Mouse (Mus musculus): Measurements from ENCODE around the gene Zeb2. TPM values are rescaled to one million over a fixed set of nuclear protein-coding genes. Genes with fewer than 3 reads are reported as not detected.

The Zeb2 gene
- polyA plus RNA-seq, 1 experiment: 20.1 TPM

DNA sequence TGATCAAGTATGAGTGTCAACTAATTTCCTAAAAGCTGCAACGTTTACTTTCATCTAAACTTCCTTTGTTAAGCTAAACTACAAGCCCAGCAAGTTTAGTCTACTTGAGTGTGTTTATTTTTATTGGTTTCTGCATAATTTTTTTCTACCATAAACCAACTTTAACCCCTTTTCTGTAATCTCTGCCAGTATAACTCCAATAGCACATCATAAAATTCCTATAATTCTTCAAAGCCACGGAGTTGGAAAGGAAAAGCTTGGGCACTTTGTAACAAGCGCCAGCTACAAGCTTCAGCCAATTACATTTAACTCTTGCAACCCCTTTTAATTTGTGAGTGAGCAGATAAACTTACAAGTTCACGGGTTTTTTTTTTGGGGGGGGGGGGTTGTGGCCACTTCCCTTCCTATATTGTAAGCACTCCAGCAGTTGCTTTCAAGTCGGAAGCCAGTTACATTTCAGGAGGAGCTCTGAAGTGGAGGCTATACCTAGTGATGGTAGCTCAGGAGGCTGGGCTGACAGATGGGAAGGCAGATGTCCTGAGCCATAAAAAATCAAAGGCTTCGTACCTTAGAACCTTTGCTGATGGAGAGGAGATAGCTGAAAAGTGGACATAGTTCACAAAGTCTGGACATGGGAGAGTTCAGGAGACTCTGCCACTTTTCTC lies 46.5 kb downstream of the Zeb2 start:
- Histone ChIP-seq H3K4me3 (replicated peaks) (no peak overlapping the region), H3K9me3 (no peaks in the 10 kb centered on the region), H3K36me3 (replicated peaks; ENCODE audit: low read length) (peaks cover 96% of the 10 kb centered on the region), H3K27me3 (replicated peaks) (no peaks in the 10 kb centered on the region), H3K4me1 (peaks cover 91% of the 10 kb centered on the region)
- TF ChIP-seq GATA1 (IDR thresholded peaks at IDR 0.05; ENCODE audit: borderline replicate concordance, low read length): no peak
- TF ChIP-seq FLI1 (IDR thresholded peaks at IDR 0.05; ENCODE audit: low read length): no peak

- peaks cover 95% of the 10 kb centered on the region for H3K36me3 ChIP-seq (replicated peaks; ENCODE audit: low read length)
- H3K4me3 ChIP-seq (replicated peaks): no peak overlapping the region
- H3K4me1 ChIP-seq: peaks cover 91% of the 10 kb centered on the region
- no peaks in the 10 kb centered on the region for H3K27me3 ChIP-seq (replicated peaks)
- TF ChIP-seq GATA1 (IDR thresholded peaks at IDR 0.05; ENCODE audit: borderline replicate concordance, low read length) (no peak), FLI1 (IDR thresholded peaks at IDR 0.05; ENCODE audit: low read length) (no peak)
- no peaks in the 10 kb centered on the region for H3K9me3 ChIP-seq
These were observed 48.2 kb downstream of the Zeb2 start for GRCm38 (mm10) chr2:45068792-45069550.

- Histone ChIP-seq H3K9me3 (no peaks in the 10 kb centered on the region), H3K27me3 (replicated peaks) (no peaks in the 10 kb centered on the region), H3K36me3 (replicated peaks; ENCODE audit: low read length) (peaks cover 97% of the 10 kb centered on the region), H3K4me1 (peaks cover 93% of the 10 kb centered on the region), H3K4me3 (replicated peaks) (peak overlapping the region; percentile 59)
- TF ChIP-seq FLI1 (IDR thresholded peaks at IDR 0.05; ENCODE audit: low read length) (no peak), GATA1 (IDR thresholded peaks at IDR 0.05; ENCODE audit: borderline replicate concordance, low read length) (no peak)
These were observed 50.1 kb downstream of the Zeb2 start for GRCm38 (mm10) chr2:45067116-45067515.

- no peak overlapping the region for H3K4me3 ChIP-seq (replicated peaks)
- no peaks in the 10 kb centered on the region for H3K9me3 ChIP-seq
- H3K27me3 ChIP-seq (replicated peaks): no peaks in the 10 kb centered on the region
- TF ChIP-seq FLI1 (IDR thresholded peaks at IDR 0.05; ENCODE audit: low read length) (no peak), GATA1 (IDR thresholded peaks at IDR 0.05; ENCODE audit: borderline replicate concordance, low read length) (no peak)
- peaks cover 98% of the 10 kb centered on the region for H3K4me1 ChIP-seq
- H3K36me3 ChIP-seq (replicated peaks; ENCODE audit: low read length): peaks cover 97% of the 10 kb centered on the region
These were observed 53.8 kb downstream of the Zeb2 start for GRCm38 (mm10) chr2:45063300-45063890.

GRCm38 (mm10) chr2:45062136-45062535 lies 55.1 kb downstream of the Zeb2 start:
- Histone ChIP-seq H3K36me3 (replicated peaks; ENCODE audit: low read length) (peaks cover 96% of the 10 kb centered on the region), H3K4me3 (replicated peaks) (no peak overlapping the region), H3K4me1 (peaks cover 98% of the 10 kb centered on the region), H3K9me3 (no peaks in the 10 kb centered on the region), H3K27me3 (replicated peaks) (no peaks in the 10 kb centered on the region)
- TF ChIP-seq FLI1 (IDR thresholded peaks at IDR 0.05; ENCODE audit: low read length) (no peak), GATA1 (IDR thresholded peaks at IDR 0.05; ENCODE audit: borderline replicate concordance, low read length) (no peak)

DNA sequence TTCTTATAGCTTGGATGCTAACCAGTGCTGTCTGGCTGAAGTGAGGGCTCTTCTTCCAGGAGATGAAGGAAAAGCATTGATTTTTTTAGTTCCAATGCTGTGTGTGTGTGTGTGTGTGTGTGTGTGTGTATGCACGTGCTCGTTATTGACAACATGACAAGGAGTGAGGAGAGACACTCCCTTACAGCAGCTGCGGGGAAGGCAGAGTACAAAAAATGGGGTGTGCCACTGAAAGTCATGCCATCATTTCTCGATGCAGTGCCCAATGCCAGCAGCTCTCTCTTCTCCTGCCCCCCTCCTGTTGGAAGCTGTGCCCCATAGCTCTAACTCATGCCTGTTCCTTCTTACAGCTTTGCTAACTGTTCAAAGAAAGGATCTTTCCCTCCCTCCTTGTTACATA lies 56.4 kb downstream of the Zeb2 start:
- no peaks in the 10 kb centered on the region for H3K9me3 ChIP-seq
- peaks cover 96% of the 10 kb centered on the region for H3K36me3 ChIP-seq (replicated peaks; ENCODE audit: low read length)
- peak overlapping the region; percentile 64 for H3K4me3 ChIP-seq (replicated peaks)
- TF ChIP-seq FLI1 (IDR thresholded peaks at IDR 0.05; ENCODE audit: low read length): no peak
- TF ChIP-seq GATA1 (IDR thresholded peaks at IDR 0.05; ENCODE audit: borderline replicate concordance, low read length): no peak
- H3K4me1 ChIP-seq: peaks cover 98% of the 10 kb centered on the region
- H3K27me3 ChIP-seq (replicated peaks): no peaks in the 10 kb centered on the region

DNA sequence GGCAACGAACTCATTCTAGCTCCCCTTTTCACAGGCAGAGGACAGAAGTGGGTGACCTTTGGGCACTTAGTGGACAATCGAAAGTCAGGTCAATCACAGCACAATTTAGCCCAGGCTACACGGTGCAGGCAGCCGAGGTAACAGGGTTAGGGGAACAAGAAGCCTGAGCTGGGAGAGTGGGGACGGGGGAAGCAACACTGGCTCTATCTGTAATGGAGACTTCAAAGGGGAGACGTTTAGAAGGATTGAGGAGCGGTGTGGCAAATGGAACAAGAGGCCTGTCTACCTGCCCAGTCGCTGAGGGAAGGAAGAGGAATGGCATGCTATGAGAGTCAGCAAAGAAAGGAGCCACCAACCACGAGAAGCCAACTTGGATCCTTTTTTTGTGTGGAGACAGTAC lies 57.0 kb downstream of the Zeb2 start:
- Histone ChIP-seq H3K4me3 (replicated peaks) (no peak overlapping the region), H3K36me3 (replicated peaks; ENCODE audit: low read length) (peaks cover 96% of the 10 kb centered on the region), H3K4me1 (peaks cover 98% of the 10 kb centered on the region), H3K27me3 (replicated peaks) (no peaks in the 10 kb centered on the region), H3K9me3 (no peaks in the 10 kb centered on the region)
- TF ChIP-seq GATA1 (IDR thresholded peaks at IDR 0.05; ENCODE audit: borderline replicate concordance, low read length) (no peak), FLI1 (IDR thresholded peaks at IDR 0.05; ENCODE audit: low read length) (no peak)

DNA sequence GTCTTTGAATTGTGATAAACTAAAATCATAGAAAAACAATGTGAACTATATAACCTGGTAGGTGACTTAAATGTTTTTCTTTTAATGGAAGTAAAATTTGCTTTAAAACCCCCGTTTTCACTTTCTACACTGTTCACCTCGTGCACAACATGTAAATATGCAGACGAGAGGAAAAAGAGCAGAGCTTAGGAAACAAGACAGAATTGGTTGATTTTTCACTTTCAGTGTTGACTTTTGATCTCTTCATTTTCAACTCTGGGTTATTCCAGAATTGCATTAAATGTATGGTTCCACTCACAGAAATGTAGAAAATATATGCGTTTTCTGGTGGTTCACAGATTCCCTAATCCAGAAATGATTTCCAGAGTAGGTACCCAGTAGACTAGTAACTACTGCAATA lies 57.6 kb downstream of the Zeb2 start:
- TF ChIP-seq FLI1 (IDR thresholded peaks at IDR 0.05; ENCODE audit: low read length) (no peak), GATA1 (IDR thresholded peaks at IDR 0.05; ENCODE audit: borderline replicate concordance, low read length) (no peak)
- Histone ChIP-seq H3K4me3 (replicated peaks) (no peak overlapping the region), H3K27me3 (replicated peaks) (no peaks in the 10 kb centered on the region), H3K4me1 (peaks cover 98% of the 10 kb centered on the region), H3K36me3 (replicated peaks; ENCODE audit: low read length) (peaks cover 94% of the 10 kb centered on the region), H3K9me3 (no peaks in the 10 kb centered on the region)

DNA sequence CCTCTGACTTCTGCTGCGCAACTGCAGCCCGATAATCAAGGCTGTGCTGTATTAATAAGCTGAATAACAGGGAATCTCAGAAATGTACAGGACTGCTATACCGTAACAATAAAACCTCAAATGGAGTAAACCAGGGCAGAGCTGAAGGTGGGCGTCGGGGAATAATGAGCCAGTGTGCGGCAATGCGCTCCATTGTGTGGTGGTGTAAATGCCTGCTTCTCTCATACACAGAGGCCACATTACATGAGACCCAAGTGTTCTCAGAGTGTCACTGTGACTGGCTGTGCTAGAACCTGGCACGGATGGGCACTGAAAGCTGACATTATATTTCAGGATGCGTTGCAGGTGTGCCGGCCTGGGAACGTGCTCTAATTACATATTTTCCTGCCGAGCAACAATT lies 58.2 kb downstream of the Zeb2 start:
- Histone ChIP-seq H3K9me3 (no peaks in the 10 kb centered on the region), H3K27me3 (replicated peaks) (no peaks in the 10 kb centered on the region), H3K4me3 (replicated peaks) (peak overlapping the region; percentile 74), H3K36me3 (replicated peaks; ENCODE audit: low read length) (peaks cover 95% of the 10 kb centered on the region), H3K4me1 (peaks cover 98% of the 10 kb centered on the region)
- TF ChIP-seq FLI1 (IDR thresholded peaks at IDR 0.05; ENCODE audit: low read length): no peak
- no peak for TF ChIP-seq GATA1 (IDR thresholded peaks at IDR 0.05; ENCODE audit: borderline replicate concordance, low read length)

- Histone ChIP-seq H3K9me3 (no peaks in the 10 kb centered on the region), H3K4me1 (peaks cover 98% of the 10 kb centered on the region), H3K36me3 (replicated peaks; ENCODE audit: low read length) (peaks cover 91% of the 10 kb centered on the region), H3K4me3 (replicated peaks) (no peak overlapping the region), H3K27me3 (replicated peaks) (no peaks in the 10 kb centered on the region)
- no peak for TF ChIP-seq GATA1 (IDR thresholded peaks at IDR 0.05; ENCODE audit: borderline replicate concordance, low read length)
- TF ChIP-seq FLI1 (IDR thresholded peaks at IDR 0.05; ENCODE audit: low read length): no peak
These were observed 59.0 kb downstream of the Zeb2 start for GRCm38 (mm10) chr2:45058183-45058582.
